ENCODE assay signal across 9 mouse cellular contexts in genomic region chr12:29136850-29137268, GRCm38 (mm10).
DNase-seq lines count a peak whose midpoint lies in the region; ATAC-seq and TF ChIP-seq lines count a peak whose summit lies in the region.
"Had no signal": no experiment of that assay in that cellular context is flagged by ENCODE, and none has a peak within 500 bp of the region (broad histone marks: within the 10 kb centered on the region; RNA-seq: fewer than 3 reads in every experiment).

No protein-coding gene starts in this region.

- DNase-seq in kidney, adult 2 months, result peak; percentile 7
- DNase-seq in kidney, adult 8-10 months, result no peak
- peak; percentile 88 to 89 for DNase-seq in cerebellum, adult 18-20 months
- DNase-seq in heart, adult 8-10 months (ENCODE audit: low spot score), result peak; percentile 40
- DNase-seq in kidney, postnatal 14 days, result peak; percentile 15
- DNase-seq in midbrain, postnatal 0 days (ENCODE audit: low spot score), result peak; percentile 94
- DNase-seq in thymus, postnatal 25 days, result no peak
- no peak for DNase-seq in embryo, embryonic 9.5 days (ENCODE audit: extremely low spot score)

- ATAC-seq in midbrain, postnatal 0 days (ENCODE audit: low FRiP score), result peak; percentile 68

- no peaks in the 10 kb centered on the region for H3K36me3 ChIP-seq in kidney, adult 2 months (ENCODE audit: control insufficient read depth, insufficient read depth, low read length)
- no peaks in the 10 kb centered on the region for H3K36me3 ChIP-seq in midbrain, postnatal 0 days (ENCODE audit: insufficient read depth, low read length)

- H3K9ac ChIP-seq in midbrain, postnatal 0 days (replicated peaks; ENCODE audit: low read length, poor library complexity, severe bottlenecking), result 0 out of 2 replicates have a peak overlapping the region, but pooled peaks have one; percentile 4
- H3K9ac ChIP-seq: liver, embryonic 14.5 days had no signal

- no peaks in the 10 kb centered on the region for H3K4me1 ChIP-seq in kidney, adult 2 months (ENCODE audit: control insufficient read depth, insufficient read depth, low read length)
- peaks cover 11% of the 10 kb centered on the region for H3K4me1 ChIP-seq in midbrain, postnatal 0 days (ENCODE audit: insufficient read depth, low read length)

- H3K27ac ChIP-seq in kidney, adult 2 months (ENCODE audit: insufficient read depth, low read depth, low read length), result no peak overlapping the region
- H3K27ac ChIP-seq in midbrain, postnatal 0 days (ENCODE audit: low read depth, low read length), result peak overlapping the region; percentile 51; the same call in 1 of the 2 replicates
- H3K27ac ChIP-seq: liver, embryonic 14.5 days had no signal

- H3K4me2 ChIP-seq in midbrain, postnatal 0 days (ENCODE audit: low read depth, low read length, poor library complexity, severe bottlenecking), result no peak overlapping the region

- no peak for TF ChIP-seq CTCF in kidney, adult 2 months (conservative IDR thresholded peaks at IDR 0.05; ENCODE audit: insufficient read depth, insufficient read length, low read depth, low read length)
- TF ChIP-seq CTCF in midbrain, postnatal 0 days (IDR thresholded peaks at IDR 0.05), result no peak

- H3K9me3 ChIP-seq in midbrain, postnatal 0 days (ENCODE audit: low read length), result no peaks in the 10 kb centered on the region

- H3K4me3 ChIP-seq in kidney, adult 2 months (ENCODE audit: insufficient read depth, low read depth, low read length), result no peak overlapping the region
- H3K4me3 ChIP-seq in midbrain, postnatal 0 days (ENCODE audit: low read depth, low read length), result no peak overlapping the region

- 53% methylated on average over 5 of the region's 5 CpGs for WGBS in kidney, adult 2 months
- 40% methylated on average over 5 of the region's 5 CpGs for WGBS in midbrain, postnatal 0 days

- H3K27me3 ChIP-seq in kidney, adult 2 months (replicated peaks; ENCODE audit: control insufficient read depth, insufficient read depth, low read length), result no peaks in the 10 kb centered on the region
- H3K27me3 ChIP-seq in midbrain, postnatal 0 days (ENCODE audit: insufficient read depth, low read length), result no peaks in the 10 kb centered on the region

- TF ChIP-seq POLR2A in kidney, adult 2 months (IDR thresholded peaks at IDR 0.05; ENCODE audit: low read depth, low read length), result no peak

Comparison
In these comparisons a context has a peak if more than half of its experiments do, and no peak if none do; other contexts are left out.
1. DNase-seq: peak in kidney, adult 2 months (single experiment), cerebellum, adult 18-20 months (2 of 2), heart, adult 8-10 months (single experiment), kidney, postnatal 14 days (single experiment) and midbrain, postnatal 0 days (single experiment); none in kidney, adult 8-10 months (0 of 2), thymus, postnatal 25 days (single experiment) and embryo, embryonic 9.5 days (single experiment).